Mouse (Mus musculus) embryonic fibroblast, embryonic 13.5 days (primary cell): ENCODE results near the gene Gas8.

ENCODE experiments used
- CTCF ChIP-seq: IDR thresholded peaks from 2 replicates; pipeline ENCODE4 v1.5.1; 2011; ENCODE audit warnings: mild to moderate bottlenecking, control low read depth, low read length, moderate library complexity, borderline replicate concordance; ENCODE audit not compliant: insufficient read depth
- POLR2A ChIP-seq: IDR thresholded peaks from 2 replicates; pipeline ENCODE4 v1.6.1; 2011; ENCODE audit warnings: low read depth, mild to moderate bottlenecking, control low read depth, low read length, moderate library complexity

DNA sequence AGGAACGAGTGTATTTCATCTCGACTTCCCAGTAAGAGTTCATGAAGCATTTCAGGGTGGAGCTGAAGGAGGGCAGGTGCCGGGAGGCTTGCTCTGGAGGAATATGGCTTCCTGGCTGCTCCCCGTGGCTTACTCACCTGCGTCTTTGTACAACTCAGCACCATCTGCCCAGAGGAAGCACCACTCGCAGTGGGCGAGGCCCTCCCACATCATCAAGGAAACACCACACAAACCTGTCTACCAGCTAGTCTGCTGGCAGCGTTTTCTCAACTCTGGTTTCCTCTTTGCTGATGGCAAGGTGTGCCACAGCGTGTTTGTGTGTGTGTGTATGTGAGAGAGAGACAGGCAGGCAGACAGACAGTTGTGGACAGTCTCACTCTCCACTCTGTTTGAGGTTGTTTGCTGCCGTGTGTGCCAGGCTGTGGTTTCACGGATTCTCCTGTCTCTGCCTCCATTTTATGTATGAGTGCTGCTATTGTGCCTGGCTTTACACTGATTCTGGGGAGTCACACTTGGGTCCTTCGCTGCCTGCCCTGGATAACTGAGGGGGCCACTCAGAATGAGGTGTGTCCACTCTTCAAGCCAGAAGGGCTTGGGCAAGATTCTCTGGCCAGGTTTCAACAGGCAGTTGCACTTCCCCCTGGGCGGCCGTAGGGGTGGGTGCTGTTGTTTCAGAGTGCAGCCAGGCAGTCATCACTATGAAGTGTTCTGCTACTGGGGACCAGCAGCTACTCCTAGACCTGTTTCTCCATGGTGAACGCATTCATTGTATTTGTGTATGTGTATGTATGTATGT, 27.2 kb upstream of the Gas8 start:
- TF ChIP-seq POLR2A: no peak
- TF ChIP-seq CTCF: no peak
